In genomic region chr8:47411321-47411720, GRCm38 (mm10) we compare ENCODE assay signal across 14 mouse cellular contexts. TPM values are rescaled to one million over a fixed set of nuclear protein-coding genes. Genes with fewer than 3 reads are reported as not detected.
DNase-seq lines count a peak whose midpoint lies in the region; ATAC-seq and TF ChIP-seq lines count a peak whose summit lies in the region.
"Had no signal": no experiment of that assay in that cellular context is flagged by ENCODE, and none has a peak within 500 bp of the region (broad histone marks: within the 10 kb centered on the region; RNA-seq: fewer than 3 reads in every experiment).

No protein-coding gene starts in this region.

- no peak for TF ChIP-seq EP300 in heart, postnatal 0 days (IDR thresholded peaks at IDR 0.05; ENCODE audit: low read depth)
- no peak for TF ChIP-seq EP300 in stomach, postnatal 0 days (optimal IDR thresholded peaks at IDR 0.05)

- no peak for DNase-seq in heart, postnatal 0 days (ENCODE audit: low spot score)
- peak; percentile 91 for DNase-seq in midbrain, embryonic 11.5 days (ENCODE audit: low spot score, missing footprints)
- DNase-seq in limb, embryonic 10.5 days (ENCODE audit: low spot score) = no peak
- DNase-seq in stomach, postnatal 0 days (ENCODE audit: low spot score) = no peak
- DNase-seq in left cerebral cortex, adult 8-10 months (ENCODE audit: low spot score in 2 of 2) = no peak
- DNase-seq in layer of hippocampus, adult 9-11 months = no peak
- DNase-seq: cerebellum, postnatal 10 days; kidney, postnatal 14 days; lung, adult 2 months; right cerebral cortex, postnatal 4 days had no signal

- H3K9ac ChIP-seq in heart, postnatal 0 days (replicated peaks; ENCODE audit: low read depth, low read length) = no peak overlapping the region
- H3K9ac ChIP-seq in heart, embryonic 12.5 days = no peak overlapping the region
- no peak overlapping the region for H3K9ac ChIP-seq in midbrain, embryonic 11.5 days (ENCODE audit: low read length)
- H3K9ac ChIP-seq in midbrain, embryonic 13.5 days (replicated peaks) = no peak overlapping the region
- H3K9ac ChIP-seq in stomach, postnatal 0 days (ENCODE audit: low read length) = no peak overlapping the region

- H3K27me3 ChIP-seq in heart, postnatal 0 days (ENCODE audit: control insufficient read depth, insufficient read depth, low read length) = peaks cover 50% of the 10 kb centered on the region
- peaks cover 70% of the 10 kb centered on the region for H3K27me3 ChIP-seq in heart, embryonic 12.5 days (replicated peaks)
- H3K27me3 ChIP-seq in midbrain, embryonic 11.5 days (ENCODE audit: control insufficient read depth, insufficient read depth, low read length) = peaks cover 65% of the 10 kb centered on the region
- H3K27me3 ChIP-seq in midbrain, embryonic 13.5 days = peaks cover 84% of the 10 kb centered on the region
- peaks cover 93% of the 10 kb centered on the region for H3K27me3 ChIP-seq in limb, embryonic 10.5 days (ENCODE audit: low read depth, poor library complexity, severe bottlenecking)
- H3K27me3 ChIP-seq in stomach, postnatal 0 days (ENCODE audit: control insufficient read depth, insufficient read depth, low read length) = peaks cover 3% of the 10 kb centered on the region; the same call in 1 of the 2 replicates

- no peaks in the 10 kb centered on the region for H3K36me3 ChIP-seq in heart, postnatal 0 days (replicated peaks; ENCODE audit: control insufficient read depth, insufficient read depth, low read length)
- no peaks in the 10 kb centered on the region for H3K36me3 ChIP-seq in heart, embryonic 12.5 days
- H3K36me3 ChIP-seq in midbrain, embryonic 11.5 days (ENCODE audit: control insufficient read depth, insufficient read depth, low read length) = no peaks in the 10 kb centered on the region
- no peaks in the 10 kb centered on the region for H3K36me3 ChIP-seq in midbrain, embryonic 13.5 days
- H3K36me3 ChIP-seq in limb, embryonic 10.5 days = no peaks in the 10 kb centered on the region
- H3K36me3 ChIP-seq in stomach, postnatal 0 days (ENCODE audit: control insufficient read depth, insufficient read depth, low read length) = no peaks in the 10 kb centered on the region

- 23% methylated on average over 12 of the region's 12 CpGs for WGBS in heart, postnatal 0 days
- 7% methylated on average over 12 of the region's 12 CpGs for WGBS in heart, embryonic 12.5 days
- 4% methylated on average over 12 of the region's 12 CpGs for WGBS in midbrain, embryonic 11.5 days
- WGBS in midbrain, embryonic 13.5 days = 4% methylated on average over 12 of the region's 12 CpGs
- 2% methylated on average over 12 of the region's 12 CpGs for WGBS in limb, embryonic 10.5 days
- WGBS in stomach, postnatal 0 days = 14% methylated on average over 12 of the region's 12 CpGs

- no peaks in the 10 kb centered on the region for H3K9me3 ChIP-seq in heart, postnatal 0 days (replicated peaks; ENCODE audit: control insufficient read depth, low read length)
- H3K9me3 ChIP-seq in heart, embryonic 12.5 days (replicated peaks) = 0 out of 2 replicates have a peak, but pooled peaks cover 5% of the 10 kb centered on the region
- H3K9me3 ChIP-seq in midbrain, embryonic 11.5 days (ENCODE audit: control insufficient read depth, low read length) = no peaks in the 10 kb centered on the region
- no peaks in the 10 kb centered on the region for H3K9me3 ChIP-seq in midbrain, embryonic 13.5 days
- H3K9me3 ChIP-seq in limb, embryonic 10.5 days (replicated peaks) = no peaks in the 10 kb centered on the region
- no peaks in the 10 kb centered on the region for H3K9me3 ChIP-seq in stomach, postnatal 0 days (ENCODE audit: control insufficient read depth, low read length)

- no peak for ATAC-seq in heart, postnatal 0 days (ENCODE audit: insufficient read depth, low read depth)
- ATAC-seq in heart, embryonic 12.5 days (ENCODE audit: insufficient number of reproducible peaks, low FRiP score) = no peak
- ATAC-seq in midbrain, embryonic 11.5 days (ENCODE audit: low FRiP score) = no peak
- no peak for ATAC-seq in midbrain, embryonic 13.5 days
- no peak for ATAC-seq in stomach, postnatal 0 days (ENCODE audit: low FRiP score, low TSS enrichment)
- ATAC-seq: forebrain, embryonic 14.5 days had no signal

- 0 out of 2 replicates have a peak, but pooled peaks cover 4% of the 10 kb centered on the region for H3K4me1 ChIP-seq in heart, postnatal 0 days (ENCODE audit: control insufficient read depth, insufficient read depth)
- peaks cover 11% of the 10 kb centered on the region; the same call in 1 of the 2 replicates for H3K4me1 ChIP-seq in heart, embryonic 12.5 days (replicated peaks)
- peaks cover 12% of the 10 kb centered on the region for H3K4me1 ChIP-seq in midbrain, embryonic 11.5 days (ENCODE audit: control insufficient read depth, insufficient read depth, low read length)
- H3K4me1 ChIP-seq in midbrain, embryonic 13.5 days (replicated peaks) = peaks cover 24% of the 10 kb centered on the region
- H3K4me1 ChIP-seq in limb, embryonic 10.5 days = peaks cover 32% of the 10 kb centered on the region
- no peaks in the 10 kb centered on the region for H3K4me1 ChIP-seq in stomach, postnatal 0 days (replicated peaks; ENCODE audit: control insufficient read depth, insufficient read depth)

- peak overlapping the region; percentile 78 for H3K4me2 ChIP-seq in heart, postnatal 0 days (ENCODE audit: low read depth, low read length)
- H3K4me2 ChIP-seq in heart, embryonic 12.5 days = no peak overlapping the region
- no peak overlapping the region for H3K4me2 ChIP-seq in midbrain, embryonic 11.5 days
- H3K4me2 ChIP-seq in midbrain, embryonic 13.5 days (replicated peaks) = no peak overlapping the region
- H3K4me2 ChIP-seq in stomach, postnatal 0 days (replicated peaks; ENCODE audit: low read depth) = peak overlapping the region; percentile 95; the same call in 1 of the 2 replicates

- peak overlapping the region; percentile 78; the same call in 1 of the 2 replicates for H3K4me3 ChIP-seq in heart, postnatal 0 days (ENCODE audit: low read depth, low read length)
- no peak overlapping the region for H3K4me3 ChIP-seq in heart, embryonic 12.5 days
- H3K4me3 ChIP-seq in midbrain, embryonic 11.5 days (ENCODE audit: low read depth, low read length) = no peak overlapping the region
- no peak overlapping the region for H3K4me3 ChIP-seq in midbrain, embryonic 13.5 days (replicated peaks)
- H3K4me3 ChIP-seq in limb, embryonic 10.5 days = peak overlapping the region; percentile 73
- H3K4me3 ChIP-seq in stomach, postnatal 0 days (ENCODE audit: low read depth, low read length) = peak overlapping the region; percentile 75; the same call in 1 of the 2 replicates
- H3K4me3 ChIP-seq: myocyte had no signal

- no peak overlapping the region for H3K27ac ChIP-seq in heart, postnatal 0 days (ENCODE audit: low read depth)
- H3K27ac ChIP-seq in heart, embryonic 12.5 days (ENCODE audit: poor library complexity, severe bottlenecking) = no peak overlapping the region
- H3K27ac ChIP-seq in midbrain, embryonic 11.5 days (ENCODE audit: low read depth, low read length) = no peak overlapping the region
- H3K27ac ChIP-seq in midbrain, embryonic 13.5 days = no peak overlapping the region
- H3K27ac ChIP-seq in limb, embryonic 10.5 days = no peak overlapping the region
- H3K27ac ChIP-seq in stomach, postnatal 0 days (replicated peaks) = no peak overlapping the region

- no peak for TF ChIP-seq CTCF in heart, postnatal 0 days (IDR thresholded peaks at IDR 0.05; ENCODE audit: low read depth)
- TF ChIP-seq CTCF in stomach, postnatal 0 days (IDR thresholded peaks at IDR 0.05; ENCODE audit: low read depth) = no peak

RNA-seq across cellular contexts. Expression of gene Stox2, which starts 34.8 kb away (rescaled TPM):
- total RNA-seq in heart, postnatal 0 days (2014; rRNA removed; ENCODE audit: low replicate concordance) = 12.7 and 18.2 TPM in 2 replicates
- polyA plus RNA-seq in heart, postnatal 0 days (2015; fragmentation: Nextera tagmentation; extraction: Ambion mirVana) = 4.5 and 6.2 TPM in 2 replicates
- 10.3 and 13.2 TPM in 2 replicates for polyA plus RNA-seq in heart, embryonic 12.5 days (2016; fragmentation: Nextera tagmentation; extraction: Ambion mirVana)
- 30.3 and 34.3 TPM in 2 replicates for polyA plus RNA-seq in midbrain, embryonic 11.5 days (2014; fragmentation: Nextera tagmentation; extraction: Ambion mirVana)
- polyA plus RNA-seq in midbrain, embryonic 13.5 days (2015; fragmentation: Nextera tagmentation; extraction: Ambion mirVana) = 45.9 and 46.1 TPM in 2 replicates
- polyA plus RNA-seq in limb, embryonic 10.5 days (2016; fragmentation: Nextera tagmentation; extraction: Ambion mirVana) = 16.0 and 18.7 TPM in 2 replicates
- 5.1 and 5.7 TPM in 2 replicates for polyA plus RNA-seq in stomach, postnatal 0 days (2015; fragmentation: Nextera tagmentation; extraction: Ambion mirVana)
- total RNA-seq in left cerebral cortex, adult 8-10 months (2022) = 10 to 100 TPM; 76.9 to 96.7 (median 84.0) TPM
- polyA plus RNA-seq: myocyte had no signal

Comparison
In these comparisons a context has a peak if more than half of its experiments do, and no peak if none do; other contexts are left out.
1. H3K4me2 ChIP-seq: peak in heart, postnatal 0 days (single experiment) and stomach, postnatal 0 days (single experiment); none in heart, embryonic 12.5 days (single experiment), midbrain, embryonic 11.5 days (single experiment) and midbrain, embryonic 13.5 days (single experiment).
2. H3K4me3 ChIP-seq: peak in heart, postnatal 0 days (single experiment), limb, embryonic 10.5 days (single experiment) and stomach, postnatal 0 days (single experiment); none in heart, embryonic 12.5 days (single experiment), midbrain, embryonic 11.5 days (single experiment) and midbrain, embryonic 13.5 days (single experiment).